In the genomic region with DNA sequence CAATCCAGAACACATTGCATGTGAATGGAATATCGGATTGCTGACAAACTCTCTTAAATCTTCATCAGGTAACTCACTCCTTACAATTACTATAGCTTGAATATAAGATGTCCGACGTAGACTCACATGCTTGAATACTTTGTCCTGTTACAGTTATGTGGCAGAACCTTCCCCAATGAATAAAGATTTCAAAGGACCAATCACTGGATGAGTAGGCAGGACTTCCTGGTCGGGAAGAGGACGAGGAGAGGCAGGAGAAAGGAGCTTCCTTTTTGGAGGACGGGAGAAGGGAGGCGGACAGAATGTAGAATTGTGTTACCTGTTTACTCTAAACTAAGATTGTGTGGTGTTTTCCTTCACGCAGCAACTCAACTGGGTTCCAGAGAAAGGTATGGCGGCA, we compare ENCODE assay signal across 21 mouse cellular contexts. TPM values are rescaled to one million over a fixed set of nuclear protein-coding genes. Genes with fewer than 3 reads are reported as not detected.
"Had no signal": no experiment of that assay in that cellular context is flagged by ENCODE, and none has a peak within 500 bp of the region (broad histone marks: within the 10 kb centered on the region; RNA-seq: fewer than 3 reads in every experiment).

No protein-coding gene starts in this region.

- H3K9ac ChIP-seq: limb, embryonic 12.5 days; limb, embryonic 15.5 days; liver, embryonic 14.5 days; liver, postnatal 0 days; lung, embryonic 14.5 days; midbrain, embryonic 12.5 days; midbrain, embryonic 15.5 days; neural tube, embryonic 12.5 days; neural tube, embryonic 15.5 days; stomach, embryonic 15.5 days had no signal

- H3K9me3 ChIP-seq: limb, embryonic 12.5 days; limb, embryonic 15.5 days; midbrain, embryonic 12.5 days; midbrain, embryonic 15.5 days; neural tube, embryonic 12.5 days; neural tube, embryonic 15.5 days; stomach, embryonic 15.5 days had no signal

- DNase-seq: kidney, adult 9 months; kidney, postnatal 14 days; kidney, postnatal 4 days; left cerebral cortex, postnatal 4 days; liver, postnatal 0 days; lung, embryonic 14.5 days; retina, postnatal 1 day; right cerebral cortex, postnatal 25 days; spleen, adult 18-20 months; thymus, adult 2 months; thymus, postnatal 25 days had no signal

- H3K27me3 ChIP-seq: limb, embryonic 12.5 days; limb, embryonic 15.5 days; midbrain, embryonic 12.5 days; midbrain, embryonic 15.5 days; neural tube, embryonic 12.5 days; neural tube, embryonic 15.5 days; stomach, embryonic 15.5 days had no signal

- H3K4me1 ChIP-seq: neural tube, embryonic 12.5 days had no signal

- H3K36me3 ChIP-seq: limb, embryonic 12.5 days; limb, embryonic 15.5 days; midbrain, embryonic 12.5 days; midbrain, embryonic 15.5 days; neural tube, embryonic 12.5 days; neural tube, embryonic 15.5 days; stomach, embryonic 15.5 days had no signal

- ATAC-seq: liver, postnatal 0 days; lung, postnatal 0 days; midbrain, embryonic 15.5 days had no signal

- H3K4me3 ChIP-seq: limb, embryonic 12.5 days; limb, embryonic 15.5 days; midbrain, embryonic 12.5 days; midbrain, embryonic 15.5 days; neural tube, embryonic 12.5 days; neural tube, embryonic 15.5 days; stomach, embryonic 15.5 days had no signal

- H3K27ac ChIP-seq: limb, embryonic 12.5 days; limb, embryonic 15.5 days; liver, embryonic 14.5 days; macrophage; midbrain, embryonic 12.5 days; midbrain, embryonic 15.5 days; neural tube, embryonic 12.5 days; neural tube, embryonic 15.5 days; stomach, embryonic 15.5 days had no signal

RNA-seq across cellular contexts. Expression of a gene that starts 29.1 kb away (rescaled TPM):
- polyA plus RNA-seq: macrophage had no signal
